Mouse (Mus musculus): ENCODE measurements around the gene 2610042L04Rik. TPM values are rescaled to one million over a fixed set of nuclear protein-coding genes. Genes with fewer than 3 reads are reported as not detected.
"Not testable (repeated sequence)": the region's sequence is repeated elsewhere in the genome, so short reads cannot be mapped to it uniquely, and the experiment has no call there.

2610042L04Rik gene
- 1.3 and 1.5 TPM in 2 replicates for polyA plus RNA-seq (2016; fragmentation: Nextera tagmentation; extraction: Ambion mirVana)

DNA sequence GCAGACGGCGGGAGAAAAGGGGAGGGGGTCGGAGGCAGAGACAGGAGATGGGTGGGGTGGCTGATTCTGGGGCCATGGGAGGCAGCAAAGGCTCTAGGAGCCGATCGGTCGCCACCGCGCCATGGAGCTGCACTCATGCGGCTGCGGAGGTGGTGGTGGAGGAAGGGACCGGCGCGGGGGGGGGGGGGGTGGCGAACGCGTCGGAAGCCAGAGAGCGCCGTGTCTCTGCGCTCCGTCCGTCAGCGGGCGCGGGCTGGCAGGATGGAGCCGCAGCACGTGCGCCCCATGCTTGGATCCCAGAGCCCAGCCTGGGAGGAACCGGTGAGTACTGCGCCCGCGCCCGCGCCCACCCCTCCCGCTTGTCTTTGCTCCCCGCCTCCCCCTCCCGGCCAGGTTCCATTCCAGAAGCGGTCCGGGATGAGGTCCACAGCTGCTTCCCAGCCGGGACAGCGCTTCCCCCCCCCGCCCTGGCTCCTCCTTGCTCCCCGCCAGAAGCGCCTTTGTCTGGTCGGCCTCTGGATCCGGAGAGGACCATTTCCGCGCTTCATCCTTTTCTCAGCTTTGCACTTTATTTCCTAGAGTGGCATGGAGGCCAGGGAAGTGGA lies at the start of gene 2610042L04Rik:
Gene 2610042L04Rik (plus strand): TSS at position 288 of the 605 bp plus-strand sequence.
- H3K4me3 ChIP-seq: peak within 1 kb of the TSS; percentile 46
- not testable (repeated sequence) for H3K27ac ChIP-seq (replicated peaks); H3K36me3 ChIP-seq; H3K27me3 ChIP-seq; ATAC-seq (ENCODE audit: low FRiP score, low read depth); H3K4me1 ChIP-seq; H3K9me3 ChIP-seq
- peak within 1 kb of the TSS; percentile 41; the same call in 1 of the 2 replicates for H3K9ac ChIP-seq (replicated peaks)
- WGBS: 2% methylated on average over 25 of the region's 48 CpGs
- peak within 1 kb of the TSS; percentile 74 for H3K4me2 ChIP-seq (replicated peaks)

DNA sequence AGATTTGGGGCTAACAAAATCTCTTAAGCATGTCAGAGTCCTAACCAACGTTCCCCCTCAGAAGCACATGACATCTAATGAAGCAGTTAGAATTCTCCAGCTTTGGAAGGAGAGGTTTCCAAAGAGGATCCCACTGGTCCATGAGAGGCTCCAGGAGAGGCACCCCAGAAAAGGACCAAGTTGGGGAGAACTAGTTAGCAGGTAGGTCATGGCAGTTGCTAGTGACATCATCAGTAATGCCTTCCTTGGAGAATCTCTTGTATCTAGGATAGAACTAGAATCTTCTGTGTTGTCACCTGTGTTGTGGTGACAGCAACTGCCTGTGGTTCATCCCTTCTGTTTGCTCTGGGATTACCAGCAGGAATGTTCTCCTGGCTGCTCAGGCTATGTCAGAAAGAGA lies 17.6 kb upstream of the 2610042L04Rik start, which contains the start of gene Gm3149:
Gene Gm3149 (plus strand): TSS at position 301 of the 400 bp plus-strand sequence.
- not testable (repeated sequence) for H3K27me3 ChIP-seq; H3K27ac ChIP-seq (replicated peaks); H3K36me3 ChIP-seq; H3K4me3 ChIP-seq; H3K4me2 ChIP-seq (replicated peaks); H3K9ac ChIP-seq (replicated peaks); H3K9me3 ChIP-seq; H3K4me1 ChIP-seq; ATAC-seq (ENCODE audit: low FRiP score, low read depth)
- WGBS: no CpG with 5 or more reads among the region's 1 CpGs

DNA sequence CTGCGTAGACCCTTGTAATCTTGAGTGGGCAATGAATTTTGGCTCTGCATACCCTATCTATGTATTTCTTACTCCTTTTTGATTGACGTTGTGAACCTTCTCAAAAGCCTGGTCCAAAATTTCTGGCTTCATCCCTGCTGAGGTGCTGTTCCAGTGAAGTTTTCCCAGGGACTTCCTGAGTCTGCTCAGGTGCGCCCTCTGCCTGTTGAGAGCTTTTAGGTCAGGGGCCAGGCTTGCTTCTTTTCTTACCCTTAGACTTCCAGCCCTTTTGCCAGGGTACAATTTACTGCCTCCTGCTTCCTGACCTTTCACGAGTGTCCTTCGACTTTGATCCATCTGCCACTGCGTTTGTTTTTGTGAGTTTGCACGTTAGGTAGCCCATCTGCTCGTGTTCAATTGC lies 943 bp downstream of the 2610042L04Rik start:
- H3K36me3 ChIP-seq: not testable (repeated sequence)
- WGBS: 10% methylated on average over 8 of the region's 8 CpGs

DNA sequence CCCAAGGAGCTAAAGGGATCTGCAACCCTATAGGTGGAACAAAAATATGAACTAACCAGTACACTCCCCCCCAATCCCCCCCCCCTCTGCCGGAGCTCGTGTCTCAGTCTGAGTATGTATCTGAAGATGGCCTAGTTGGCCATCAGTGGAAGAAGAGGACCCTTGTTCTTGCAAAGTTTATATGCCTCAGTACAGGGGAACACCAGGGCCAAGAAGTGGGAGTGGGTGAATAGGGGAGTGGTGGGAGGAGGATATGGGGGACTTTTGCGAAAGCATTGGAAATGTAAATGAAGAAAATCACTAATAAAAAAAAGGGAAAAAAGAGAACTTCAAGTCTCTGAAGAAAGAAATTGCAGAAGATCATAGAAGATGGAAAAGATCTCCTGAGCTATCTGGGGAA lies 34.4 kb downstream of the 2610042L04Rik start:
- not testable (repeated sequence) for ATAC-seq (ENCODE audit: low FRiP score, low read depth); H3K27ac ChIP-seq (replicated peaks); H3K36me3 ChIP-seq; H3K9me3 ChIP-seq; H3K27me3 ChIP-seq; H3K4me3 ChIP-seq; H3K9ac ChIP-seq (replicated peaks); H3K4me2 ChIP-seq (replicated peaks); H3K4me1 ChIP-seq
- 88% methylated on average over 3 of the region's 3 CpGs for WGBS

More for the DNA sequence above, 943 bp downstream of the 2610042L04Rik start:
- H3K4me2 ChIP-seq (replicated peaks); H3K9me3 ChIP-seq; H3K27me3 ChIP-seq; H3K27ac ChIP-seq (replicated peaks); H3K4me3 ChIP-seq; ATAC-seq (ENCODE audit: low FRiP score, low read depth); H3K4me1 ChIP-seq; H3K9ac ChIP-seq (replicated peaks): not testable (repeated sequence)

DNA sequence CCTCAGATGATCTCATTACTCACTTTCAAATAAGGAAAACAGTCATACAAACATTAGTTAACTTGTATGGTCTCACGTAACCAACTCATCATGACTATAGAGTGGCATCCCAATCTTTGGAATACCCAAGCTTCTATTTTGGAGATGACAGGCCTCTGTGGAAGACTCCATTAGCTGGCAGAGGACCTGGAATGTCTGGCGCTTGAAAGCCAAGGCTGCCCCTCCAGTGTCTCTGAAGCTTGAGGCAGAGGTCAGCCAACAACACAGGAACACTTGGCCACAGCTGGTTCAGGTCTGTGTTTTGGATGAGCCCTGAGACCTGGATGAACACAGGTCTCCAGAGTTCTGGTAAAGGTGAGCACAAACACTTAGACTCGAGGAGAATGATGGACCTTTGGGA lies 35.1 kb downstream of the 2610042L04Rik start:
- H3K4me2 ChIP-seq (replicated peaks); ATAC-seq (ENCODE audit: low FRiP score, low read depth); H3K27me3 ChIP-seq; H3K4me1 ChIP-seq; H3K9me3 ChIP-seq; H3K4me3 ChIP-seq; H3K9ac ChIP-seq (replicated peaks); H3K27ac ChIP-seq (replicated peaks); H3K36me3 ChIP-seq: not testable (repeated sequence)
- WGBS: 83% methylated on average over 3 of the region's 3 CpGs

DNA sequence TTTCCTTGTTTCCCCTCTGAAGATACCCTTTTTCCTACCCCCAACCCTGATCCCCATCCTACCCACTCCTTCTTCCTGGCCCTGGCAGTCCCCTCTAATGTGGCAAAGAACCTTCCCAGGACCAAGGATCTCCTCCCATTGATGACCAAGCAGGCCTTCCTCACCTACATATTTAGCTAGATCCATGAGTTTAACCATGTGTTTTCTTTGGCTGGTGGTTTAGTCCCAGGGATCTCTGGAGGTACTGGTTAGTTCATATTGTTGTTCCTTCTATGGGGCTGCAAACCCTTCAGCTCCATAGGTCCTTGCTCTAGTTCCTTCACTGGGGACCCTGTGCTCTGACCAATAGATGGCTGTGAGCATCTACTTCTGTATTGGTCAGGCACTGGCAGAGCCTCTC lies 43.3 kb downstream of the 2610042L04Rik start:
- H3K4me2 ChIP-seq (replicated peaks); H3K9me3 ChIP-seq; H3K27ac ChIP-seq (replicated peaks); ATAC-seq (ENCODE audit: low FRiP score, low read depth); H3K36me3 ChIP-seq; H3K27me3 ChIP-seq; H3K4me1 ChIP-seq; H3K9ac ChIP-seq (replicated peaks); H3K4me3 ChIP-seq: not testable (repeated sequence)

DNA sequence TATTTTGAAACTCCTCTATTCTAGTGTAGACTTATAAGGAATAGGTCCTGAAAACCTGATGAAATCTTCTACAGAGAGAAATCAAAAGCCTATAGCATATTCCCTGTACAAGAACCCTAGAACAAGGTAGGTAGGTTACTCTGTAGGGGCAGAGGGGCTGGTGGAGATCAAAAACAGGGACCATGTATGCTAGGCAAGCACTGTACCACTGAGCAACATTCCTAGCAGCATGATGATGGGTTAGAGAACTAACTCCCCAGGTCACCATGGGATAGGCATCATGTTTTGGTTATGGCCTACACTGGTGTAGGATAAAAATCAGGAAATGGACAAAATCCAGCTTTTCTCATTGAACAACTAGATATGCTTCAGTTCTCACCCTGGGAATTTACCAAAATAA lies 51.0 kb downstream of the 2610042L04Rik start:
- not testable (repeated sequence) for ATAC-seq (ENCODE audit: low FRiP score, low read depth); H3K4me2 ChIP-seq (replicated peaks); H3K9ac ChIP-seq (replicated peaks); H3K4me1 ChIP-seq; H3K9me3 ChIP-seq; H3K4me3 ChIP-seq; H3K27me3 ChIP-seq; H3K36me3 ChIP-seq; H3K27ac ChIP-seq (replicated peaks)

DNA sequence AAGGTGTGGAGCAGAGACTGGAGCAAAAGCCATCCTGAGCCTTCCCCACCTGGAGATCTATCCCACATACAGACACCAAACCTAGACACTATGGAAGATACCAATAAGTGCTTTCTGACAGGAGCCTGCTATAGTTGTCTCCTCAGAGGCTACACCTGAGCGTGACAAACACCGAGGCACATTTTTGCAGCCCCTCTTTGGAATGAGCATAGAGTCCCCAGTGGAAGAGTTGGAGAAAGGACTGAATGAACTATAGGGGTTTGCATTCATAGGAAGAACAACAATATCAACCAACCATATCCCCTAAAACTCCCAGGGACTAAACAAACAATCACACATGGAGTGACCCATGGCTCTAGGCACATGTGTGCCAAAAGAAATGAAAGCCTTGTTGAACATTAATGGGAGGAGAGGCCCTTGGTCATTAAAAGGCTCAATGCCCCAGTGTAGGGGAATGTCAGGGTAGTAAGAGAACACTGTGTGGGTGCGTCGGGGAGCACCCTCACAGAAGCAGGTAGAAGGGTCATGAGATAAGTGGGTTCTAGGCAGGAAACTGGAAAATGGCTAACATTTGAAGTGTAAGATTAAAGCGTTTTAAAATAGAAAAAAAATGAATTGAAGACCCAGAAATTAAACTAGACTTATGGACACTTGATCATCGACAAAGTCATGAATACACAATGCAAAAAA lies 58.4 kb downstream of the 2610042L04Rik start:
- not testable (repeated sequence) for H3K4me1 ChIP-seq; H3K36me3 ChIP-seq; H3K4me2 ChIP-seq (replicated peaks); ATAC-seq (ENCODE audit: low FRiP score, low read depth); H3K9ac ChIP-seq (replicated peaks); H3K9me3 ChIP-seq; H3K27me3 ChIP-seq; H3K4me3 ChIP-seq; H3K27ac ChIP-seq (replicated peaks)
- WGBS: 98% methylated on average over 4 of the region's 6 CpGs

DNA sequence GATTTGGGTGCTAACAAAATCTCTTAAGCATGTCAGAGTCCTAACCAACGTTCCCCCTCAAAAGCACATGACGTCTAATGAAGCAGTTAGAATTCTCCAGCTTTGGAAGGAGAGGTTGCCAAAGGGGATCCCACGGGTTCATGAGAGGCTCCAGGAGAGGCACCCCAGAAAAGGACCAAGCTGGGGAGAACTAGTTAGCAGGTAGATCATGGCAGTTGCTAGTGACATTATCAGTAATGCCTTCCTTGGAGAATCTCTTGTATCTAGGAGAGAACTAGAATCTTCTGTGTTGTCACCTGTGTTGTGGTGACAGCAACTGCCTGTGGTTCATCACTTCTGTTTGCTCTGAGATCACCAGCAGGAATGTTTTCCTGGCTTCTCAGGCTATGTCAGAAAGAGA lies 62.7 kb downstream of the 2610042L04Rik start, which contains the start of gene Gm3159:
Gene Gm3159 (plus strand): TSS at position 301 of the 400 bp plus-strand sequence.
- not testable (repeated sequence) for H3K36me3 ChIP-seq; H3K27me3 ChIP-seq; ATAC-seq (ENCODE audit: low FRiP score, low read depth); H3K27ac ChIP-seq (replicated peaks); H3K4me3 ChIP-seq; H3K4me2 ChIP-seq (replicated peaks); H3K4me1 ChIP-seq; H3K9me3 ChIP-seq; H3K9ac ChIP-seq (replicated peaks)
- 83% methylated on average over 2 of the region's 3 CpGs for WGBS

DNA sequence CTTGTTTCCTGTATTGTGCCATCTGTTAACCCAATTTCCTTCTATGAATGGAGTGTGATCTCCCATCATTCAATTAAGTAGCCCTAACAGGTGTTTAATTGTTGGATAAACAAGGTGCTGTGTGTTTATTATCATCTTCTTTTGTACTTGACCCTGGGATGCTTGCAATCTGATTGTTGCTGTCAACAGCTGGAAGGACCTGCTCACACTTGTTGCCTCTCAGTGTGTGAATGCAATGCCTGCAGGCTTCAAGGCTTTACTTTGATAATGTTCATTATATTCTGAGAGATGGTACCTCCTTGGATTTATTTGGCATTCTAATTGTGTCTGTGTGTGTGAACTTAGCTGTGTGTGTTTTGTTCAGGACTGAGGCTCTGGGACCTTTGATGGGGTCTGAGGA lies 64.1 kb downstream of the 2610042L04Rik start:
- not testable (repeated sequence) for H3K9me3 ChIP-seq; H3K4me1 ChIP-seq; ATAC-seq (ENCODE audit: low FRiP score, low read depth); H3K27me3 ChIP-seq; H3K9ac ChIP-seq (replicated peaks); H3K36me3 ChIP-seq; H3K27ac ChIP-seq (replicated peaks); H3K4me2 ChIP-seq (replicated peaks); H3K4me3 ChIP-seq

DNA sequence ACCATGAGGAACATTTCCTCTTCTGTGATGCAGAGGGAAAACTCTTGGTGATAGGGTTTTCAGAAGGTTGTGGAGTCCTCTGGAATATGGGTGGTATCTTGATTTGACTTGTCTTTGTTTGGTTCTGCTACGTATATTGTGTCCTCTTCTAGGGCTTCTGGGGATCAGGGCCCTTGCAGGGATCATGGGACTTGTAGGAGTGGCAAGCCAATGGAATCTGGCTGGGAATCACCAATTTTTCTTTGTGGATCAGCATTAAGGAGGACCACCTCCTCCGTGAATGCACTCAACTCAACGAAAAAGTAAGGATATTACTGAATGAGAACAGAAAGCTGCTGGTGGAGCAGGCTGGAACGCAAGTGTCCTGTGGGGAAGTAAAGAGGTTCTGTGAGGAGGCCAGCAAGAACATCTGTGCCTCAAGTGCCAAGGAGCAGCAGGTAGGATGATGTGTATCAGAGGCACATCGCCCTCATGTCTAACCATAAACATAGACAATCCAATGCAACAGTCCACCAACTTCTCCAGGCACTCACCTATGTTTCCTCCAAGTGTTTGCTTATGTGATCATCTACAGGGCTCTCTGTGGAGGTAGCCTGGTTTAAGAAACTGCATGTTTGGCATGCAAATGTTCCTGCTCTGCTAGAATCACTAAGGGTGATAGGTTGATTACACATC lies 65.7 kb downstream of the 2610042L04Rik start:
- not testable (repeated sequence) for H3K9ac ChIP-seq (replicated peaks); H3K4me3 ChIP-seq; H3K9me3 ChIP-seq; H3K4me2 ChIP-seq (replicated peaks); ATAC-seq (ENCODE audit: low FRiP score, low read depth); H3K36me3 ChIP-seq; H3K27ac ChIP-seq (replicated peaks); H3K27me3 ChIP-seq; H3K4me1 ChIP-seq
- WGBS: 89% methylated on average over 5 of the region's 5 CpGs

DNA sequence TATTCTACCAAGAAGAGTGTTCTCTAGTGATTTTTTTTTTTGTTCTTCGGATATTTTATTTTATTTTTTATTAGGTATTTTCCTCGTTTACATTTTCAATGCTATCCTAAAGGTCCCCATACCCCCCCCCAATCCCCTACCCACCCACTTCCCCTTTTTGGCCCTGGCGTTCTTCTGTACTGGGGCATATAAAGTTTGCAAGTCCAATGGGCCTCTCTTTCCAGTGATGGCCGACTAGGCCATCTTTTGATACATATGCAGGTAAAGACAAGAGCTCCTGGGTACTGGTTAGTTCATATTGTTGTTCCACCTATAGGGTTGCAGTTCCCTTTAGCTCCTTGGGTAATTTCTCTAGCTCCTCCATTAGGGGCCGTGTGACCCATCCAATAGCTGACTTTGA lies 66.7 kb downstream of the 2610042L04Rik start:
- 73% methylated on average over 5 of the region's 5 CpGs for WGBS

More for the DNA sequence above, 66.7 kb downstream of the 2610042L04Rik start:
- H3K27me3 ChIP-seq; H3K27ac ChIP-seq (replicated peaks); H3K4me3 ChIP-seq; ATAC-seq (ENCODE audit: low FRiP score, low read depth); H3K36me3 ChIP-seq; H3K4me2 ChIP-seq (replicated peaks); H3K9ac ChIP-seq (replicated peaks); H3K4me1 ChIP-seq; H3K9me3 ChIP-seq: not testable (repeated sequence)
